Mouse (Mus musculus) kidney, postnatal 0 days (tissue): ENCODE results near the gene Cplx1. TPM values are rescaled to one million over a fixed set of nuclear protein-coding genes. Genes with fewer than 3 reads are reported as not detected.

ENCODE experiments used
- ATAC-seq: fragments of 200-750 bp; cut with Nextera tagmentation; replicated peaks from 2 replicates; pipeline ENCODE4 v1.8.0; 2017; ENCODE audit warnings: low read depth, moderate number of reproducible peaks, moderate TSS enrichment, moderate library complexity; ENCODE audit not compliant: low FRiP score
- DNase-seq: peaks from one replicate; pipeline ENCODE4 v3.0.0-alpha.2; 2016; ENCODE audit warnings: low spot score
- H3K27ac ChIP-seq: fragments of 300-500 bp; sonication (generic); 2 replicates; pipeline ENCODE4 v1.5.1; 2014; ENCODE audit warnings: mild to moderate bottlenecking
- H3K27me3 ChIP-seq: fragments of 300-500 bp; sonication (generic); 2 replicates; pipeline ENCODE4 v1.6.1; 2014; ENCODE audit warnings: low read length, mixed read lengths; ENCODE audit not compliant: insufficient read depth
- H3K36me3 ChIP-seq: fragments of 300-500 bp; sonication (generic); 2 replicates; pipeline ENCODE4 v1.6.1; 2014; ENCODE audit warnings: low read length, mixed read lengths; ENCODE audit not compliant: insufficient read depth
- H3K4me1 ChIP-seq: fragments of 300-500 bp; sonication (generic); replicated peaks from 2 replicates; pipeline ENCODE4 v1.6.1; 2014; ENCODE audit warnings: antibody characterized with exemption, low read length, mixed read lengths; ENCODE audit not compliant: insufficient read depth
- H3K4me2 ChIP-seq: fragments of 300-500 bp; sonication (generic); 2 replicates; pipeline ENCODE4 v1.6.1; 2014; ENCODE audit warnings: mild to moderate bottlenecking, low read length, moderate library complexity, mixed read lengths
- H3K4me3 ChIP-seq: fragments of 300-500 bp; sonication (generic); replicated peaks from 2 replicates; pipeline ENCODE4 v1.5.1; 2014; ENCODE audit warnings: low read depth, low read length
- H3K9ac ChIP-seq: fragments of 300-500 bp; sonication (generic); 2 replicates; pipeline ENCODE4 v1.6.1; 2014; ENCODE audit warnings: low read depth, low read length
- H3K9me3 ChIP-seq: fragments of 300-500 bp; sonication (generic); replicated peaks from 2 replicates; pipeline ENCODE4 v1.6.1; 2016; ENCODE audit warnings: low read length, inconsistent platforms, mixed read lengths
- CTCF ChIP-seq: IDR thresholded peaks from 2 replicates; pipeline ENCODE4 v1.5.1; 2016; ENCODE audit warnings: antibody characterized with exemption, low read depth, mild to moderate bottlenecking, moderate library complexity
- WGBS: fragments of 180-500 bp; shearing (Covaris S2); extraction: QIAGEN DNeasy Blood & Tissue Kit; methylation state at CpG from one replicate; pipeline ENCODE4 v1.1.7; 2014; 5-methylcytosine and 5-hydroxymethylcytosine counted together
- polyA plus RNA-seq: library from polyadenylated mRNA; unstranded; fragments of >200 nt; fragmentation: Nextera tagmentation; extraction: Ambion mirVana; gene quantifications from 2 replicates; pipeline ENCODE4 v1.2.1, GENCODE M21; 2015

The Cplx1 gene
- polyA plus RNA-seq, 1 experiment from 2014 or later, result 0.20 TPM

DNA sequence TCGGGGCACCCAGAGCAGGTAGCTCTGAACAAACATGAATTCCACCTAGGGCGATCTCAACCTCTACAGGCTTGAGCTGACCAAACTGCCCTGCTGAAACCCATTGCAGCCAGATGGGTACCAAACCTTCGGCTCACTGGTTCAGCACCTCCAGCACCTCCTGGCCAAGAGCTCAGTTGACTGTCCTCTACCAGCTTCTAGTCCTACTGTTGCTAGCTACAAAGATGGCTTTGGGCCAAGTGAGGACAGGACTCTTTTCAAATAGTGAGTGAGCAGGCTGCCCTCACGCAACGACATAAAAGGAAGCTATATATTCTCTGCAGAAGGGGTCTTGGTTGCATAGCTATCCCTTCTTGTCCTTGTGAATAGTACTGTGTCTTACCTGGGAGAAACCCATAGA is 2.2 kb downstream of the Cplx1 start:
- 89% methylated on average over 5 of the region's 5 CpGs for WGBS
- no peak for TF ChIP-seq CTCF

DNA sequence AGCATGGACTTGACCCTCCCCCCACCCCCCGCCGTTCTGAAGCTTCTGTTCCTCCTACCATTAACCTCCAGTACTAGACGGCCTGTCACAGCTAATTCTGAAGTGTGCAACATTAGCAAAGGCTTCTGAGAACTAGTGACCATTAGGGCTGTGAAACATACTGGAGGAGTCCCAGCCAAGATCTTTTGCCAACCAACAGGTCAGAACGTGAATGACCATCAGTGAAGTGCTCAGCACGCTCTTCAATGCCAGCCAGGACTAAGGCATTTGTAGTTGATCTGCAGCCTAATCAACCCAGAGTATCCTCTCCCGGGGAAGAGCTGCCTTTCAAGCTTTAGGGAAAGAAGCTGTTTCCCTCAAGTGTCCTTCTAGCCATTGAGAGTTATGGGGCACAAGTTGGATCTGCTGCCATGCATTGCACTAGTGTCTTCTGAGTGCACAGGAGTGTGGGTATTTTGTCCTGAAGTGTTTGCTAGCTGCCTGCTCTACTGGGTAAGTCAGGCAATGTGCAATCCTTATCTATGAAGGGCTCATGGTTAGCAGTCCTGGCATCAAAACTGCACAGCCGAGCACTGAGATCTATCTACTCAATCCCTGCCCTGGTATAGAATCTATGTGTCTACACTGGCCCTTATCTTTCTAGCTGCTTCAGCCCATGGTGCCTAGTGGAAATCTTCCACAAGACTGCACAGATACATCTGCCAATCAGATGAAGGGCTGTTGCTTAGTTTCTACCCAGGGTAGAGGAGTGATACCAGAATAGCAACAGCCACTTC is 6.1 kb downstream of the Cplx1 start:
- DNase-seq (no peak), ATAC-seq (no peak)
- Histone ChIP-seq H3K9me3 (no peaks in the 10 kb centered on the region), H3K4me1 (no peaks in the 10 kb centered on the region), H3K27me3 (0 out of 2 replicates have a peak, but pooled peaks cover 1% of the 10 kb centered on the region), H3K27ac (no peak overlapping the region), H3K9ac (no peak overlapping the region), H3K36me3 (no peaks in the 10 kb centered on the region), H3K4me3 (no peak overlapping the region), H3K4me2 (no peak overlapping the region)
- WGBS, result 61% methylated on average over 7 of the region's 7 CpGs
- no peak for TF ChIP-seq CTCF

More for the DNA sequence above, 2.2 kb downstream of the Cplx1 start:
- Histone ChIP-seq H3K27me3 (0 out of 2 replicates have a peak, but pooled peaks cover 7% of the 10 kb centered on the region), H3K4me2 (no peak overlapping the region), H3K4me3 (no peak overlapping the region), H3K9me3 (no peaks in the 10 kb centered on the region), H3K9ac (no peak overlapping the region), H3K27ac (no peak overlapping the region), H3K36me3 (no peaks in the 10 kb centered on the region), H3K4me1 (no peaks in the 10 kb centered on the region; the same call in 1 of the 2 replicates)
- DNase-seq (no peak), ATAC-seq (no peak)

DNA sequence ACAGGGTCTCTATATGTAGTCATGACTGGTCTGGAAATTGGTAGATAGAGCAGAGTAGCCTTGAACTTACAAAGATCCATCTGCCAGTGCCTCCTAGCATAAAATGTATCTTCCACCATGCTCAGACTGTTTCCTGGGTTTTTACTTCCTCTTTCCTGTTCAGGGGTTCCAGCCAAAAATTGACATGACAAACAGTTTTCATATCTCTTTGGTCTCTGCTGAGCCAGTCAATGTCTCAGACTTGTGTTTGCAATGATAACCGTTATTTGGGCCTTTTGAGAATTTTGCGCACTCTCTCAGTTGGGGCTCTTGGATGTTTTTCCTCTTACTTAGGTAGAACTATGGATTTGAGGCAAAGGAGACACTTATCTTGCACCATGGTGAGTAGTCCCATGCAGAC is 15.6 kb downstream of the Cplx1 start:
- Histone ChIP-seq H3K9me3 (no peaks in the 10 kb centered on the region), H3K4me3 (no peak overlapping the region), H3K4me2 (no peak overlapping the region), H3K27me3 (no peaks in the 10 kb centered on the region), H3K27ac (no peak overlapping the region), H3K9ac (no peak overlapping the region), H3K36me3 (no peaks in the 10 kb centered on the region), H3K4me1 (no peaks in the 10 kb centered on the region)
- DNase-seq, result no peak
- no peak for TF ChIP-seq CTCF
- no peak for ATAC-seq
- WGBS, result 94% methylated on average over 2 of the region's 2 CpGs

DNA sequence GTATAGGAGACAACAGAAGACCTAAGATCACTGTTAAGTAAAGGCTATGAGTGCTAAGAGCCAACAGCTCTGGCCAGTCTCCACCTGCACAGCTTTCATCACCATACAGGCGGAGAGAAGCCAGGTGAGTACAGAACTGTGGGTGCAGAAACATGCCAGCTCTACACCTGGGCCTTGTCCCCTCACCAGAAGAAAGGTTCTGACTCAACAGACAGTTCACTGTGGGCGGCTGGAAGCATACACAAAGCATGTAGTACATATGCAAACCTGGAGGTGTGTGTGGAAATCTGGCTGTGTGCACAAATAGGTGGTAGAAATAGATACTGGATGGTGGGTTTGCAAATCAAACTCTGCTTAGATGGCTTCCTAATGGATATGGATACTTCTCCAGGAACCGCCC is 27.2 kb downstream of the Cplx1 start:
- no peak for DNase-seq
- Histone ChIP-seq H3K4me1 (no peaks in the 10 kb centered on the region), H3K9ac (no peak overlapping the region), H3K36me3 (no peaks in the 10 kb centered on the region), H3K4me3 (no peak overlapping the region), H3K27ac (no peak overlapping the region), H3K9me3 (no peaks in the 10 kb centered on the region), H3K4me2 (no peak overlapping the region), H3K27me3 (no peaks in the 10 kb centered on the region)
- no peak for TF ChIP-seq CTCF
- 89% methylated on average over 3 of the region's 3 CpGs for WGBS
- ATAC-seq, result no peak

DNA sequence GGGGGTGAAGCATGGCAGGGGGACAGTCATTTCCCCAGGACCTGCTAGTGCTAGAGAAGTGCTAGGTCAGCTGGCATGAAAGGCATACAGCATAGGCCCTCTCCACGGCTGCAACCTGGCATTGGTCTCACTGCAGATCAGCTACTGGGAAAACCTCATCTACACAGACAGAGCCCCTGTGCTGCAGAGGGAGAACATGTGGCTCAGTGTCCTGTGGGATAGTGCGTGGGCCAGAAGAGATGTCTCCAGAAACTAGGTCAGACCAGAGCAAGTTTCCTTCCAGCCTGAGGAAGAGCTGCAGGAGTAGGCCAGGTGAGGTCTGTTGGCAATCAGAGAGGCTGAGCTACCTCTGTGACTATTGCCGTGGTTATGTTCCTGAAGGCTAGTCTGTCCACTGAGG is 27.9 kb downstream of the Cplx1 start:
- Histone ChIP-seq H3K9me3 (no peaks in the 10 kb centered on the region), H3K4me1 (no peaks in the 10 kb centered on the region), H3K27me3 (no peaks in the 10 kb centered on the region), H3K4me2 (no peak overlapping the region), H3K36me3 (no peaks in the 10 kb centered on the region), H3K27ac (no peak overlapping the region), H3K4me3 (no peak overlapping the region), H3K9ac (no peak overlapping the region)
- no peak for ATAC-seq
- DNase-seq, result no peak
- WGBS, result 73% methylated on average over 3 of the region's 3 CpGs
- TF ChIP-seq CTCF, result no peak

DNA sequence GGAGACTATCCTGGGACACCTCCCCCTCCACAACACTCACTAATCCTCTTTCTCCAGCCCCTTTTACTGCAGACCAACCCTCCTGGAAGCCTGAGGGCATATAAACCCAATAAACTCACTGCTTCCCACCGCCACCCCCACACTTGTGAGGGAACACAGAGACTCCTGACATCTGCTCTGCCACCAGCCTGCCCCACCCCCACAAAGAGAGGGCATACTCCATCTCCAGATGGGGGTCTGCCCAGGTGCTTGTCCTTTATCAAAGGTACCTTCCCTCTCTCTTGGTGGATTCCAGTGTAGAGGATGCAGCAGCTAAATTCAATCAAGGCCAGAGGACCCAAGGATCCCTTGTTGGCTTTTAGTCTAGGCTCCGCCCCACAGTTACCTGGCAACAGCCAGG is 28.8 kb downstream of the Cplx1 start:
- no peaks in the 10 kb centered on the region for H3K4me1 ChIP-seq
- H3K9ac ChIP-seq, result no peak overlapping the region
- DNase-seq (no peak), ATAC-seq (no peak)
- no peak for TF ChIP-seq CTCF
- H3K27ac ChIP-seq, result no peak overlapping the region
- no peaks in the 10 kb centered on the region for H3K36me3 ChIP-seq
- H3K4me3 ChIP-seq, result no peak overlapping the region
- H3K4me2 ChIP-seq, result no peak overlapping the region
- H3K9me3 ChIP-seq, result no peaks in the 10 kb centered on the region
- no peaks in the 10 kb centered on the region for H3K27me3 ChIP-seq
- 41% methylated on average over 2 of the region's 2 CpGs for WGBS
